Mouse (Mus musculus) neutrophil, adult 5-6 weeks (primary cell): ENCODE data around the gene Rps6kc1. TPM values are rescaled to one million over a fixed set of nuclear protein-coding genes. Genes with fewer than 3 reads are reported as not detected.

Experiments
- ATAC-seq: fragments of 151-379, 151-347 bp; 2 replicates; pipeline ENCODE4 v1.8.0; 2017; ENCODE audit warnings: mild to moderate bottlenecking, moderate TSS enrichment; ENCODE audit not compliant: insufficient number of reproducible peaks, poor library complexity, low FRiP score, severe bottlenecking; ENCODE audit errors: extremely low read depth
- total RNA-seq: library from RNA; stranded (forward); fragments of 200-1000 nt; gene quantifications from 2 replicates; pipeline ENCODE4 v1.2.3, GENCODE M21; 2017

Gene Rps6kc1
- total RNA-seq, 1 experiment from 2014 or later = 11.5 TPM

- ATAC-seq = no peak
Observed at GRCm38 (mm10) chr1:190910836-190911235, 734 bp downstream of the Rps6kc1 start.

- ATAC-seq = no peak
Observed at GRCm38 (mm10) chr1:190904714-190905113, 6.9 kb downstream of the Rps6kc1 start.

DNA sequence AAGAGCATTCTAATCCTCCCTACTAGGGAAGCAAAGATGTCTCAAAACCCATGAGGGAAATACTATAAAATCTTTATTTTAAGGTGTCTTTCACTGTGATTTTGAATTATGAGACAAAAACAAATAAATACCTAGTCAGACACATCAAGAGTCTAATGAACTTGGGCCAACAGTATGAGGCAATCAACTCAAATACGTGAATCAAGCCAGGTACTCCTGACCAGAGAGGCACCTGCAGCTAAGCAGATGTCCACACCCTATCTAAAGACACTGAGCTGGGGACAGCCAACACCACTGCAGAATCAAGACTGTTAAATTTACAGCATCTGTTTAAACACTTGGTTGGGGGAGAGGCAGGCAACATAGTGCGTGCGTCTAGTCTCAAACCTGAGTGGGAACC is 7.4 kb downstream of the Rps6kc1 start:
- ATAC-seq = no peak

DNA sequence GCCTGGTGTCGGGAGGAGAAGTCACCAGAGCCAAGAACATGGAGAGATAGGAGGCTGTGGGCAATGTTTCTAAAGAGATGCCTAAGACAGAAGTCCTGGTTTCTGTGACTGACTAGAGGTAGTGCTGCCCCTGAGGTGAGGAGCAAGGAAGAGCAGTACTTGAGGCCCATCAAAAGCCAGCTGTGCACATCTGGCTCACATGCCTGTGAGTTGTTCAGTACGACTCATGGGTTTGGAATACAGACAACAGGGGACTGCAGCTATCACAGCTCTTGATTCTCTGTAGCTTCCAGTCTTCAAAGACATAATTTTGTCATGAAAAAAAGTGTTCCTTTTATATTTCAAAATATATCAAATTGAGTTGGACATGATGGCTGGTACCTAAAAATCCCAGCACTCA is 10.5 kb downstream of the Rps6kc1 start:
- ATAC-seq = no peak

DNA sequence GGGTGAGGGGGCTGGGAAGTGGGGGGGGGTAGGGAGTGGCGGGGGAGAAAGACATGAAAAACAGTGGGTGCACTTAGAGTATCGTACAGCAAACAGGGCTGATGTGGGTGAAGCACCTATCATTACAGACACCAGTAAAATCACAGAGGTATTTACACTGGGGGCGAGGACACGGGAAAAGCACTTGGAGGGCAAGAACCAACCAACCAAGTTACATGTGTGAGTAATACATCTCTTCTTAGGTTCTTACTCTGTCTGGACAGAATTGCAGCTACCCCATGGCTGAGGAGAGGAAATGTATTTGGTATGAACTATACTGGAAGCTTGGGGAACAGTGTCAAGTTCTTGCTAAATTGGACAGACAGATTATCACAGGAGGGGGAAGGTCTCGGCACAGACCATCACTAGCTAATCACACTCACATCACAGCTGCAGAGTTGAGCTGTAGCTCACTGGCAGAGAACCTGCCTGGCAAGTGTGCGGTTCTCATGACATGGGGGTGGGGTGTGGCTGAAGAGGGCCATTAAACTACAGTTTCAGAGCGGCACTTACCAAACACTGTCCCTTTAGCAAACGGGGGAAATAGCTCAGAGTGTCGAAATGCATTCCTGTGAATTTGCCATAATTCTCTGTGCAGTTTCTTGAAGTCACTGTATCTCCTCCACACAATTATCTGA is 12.5 kb downstream of the Rps6kc1 start:
- no peak for ATAC-seq

DNA sequence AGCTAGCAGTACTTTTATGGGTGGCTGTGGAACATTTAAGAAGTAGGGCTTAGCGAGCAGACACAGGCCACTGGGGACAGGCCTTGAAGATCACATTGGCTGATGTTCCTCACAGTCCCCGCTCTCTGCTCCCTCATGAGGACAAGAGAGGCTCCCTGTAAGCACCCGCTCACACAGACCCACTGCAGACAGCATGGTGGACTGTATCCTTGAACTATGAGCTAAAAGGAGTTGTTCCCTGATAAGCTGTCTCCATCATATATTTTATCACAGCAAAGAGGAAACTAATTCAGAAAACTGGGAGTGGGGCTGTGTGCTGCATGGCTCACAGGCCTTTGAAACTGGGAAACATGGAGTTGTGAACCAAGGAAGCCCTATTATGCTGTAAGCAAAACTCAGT is 13.4 kb downstream of the Rps6kc1 start:
- no peak for ATAC-seq

DNA sequence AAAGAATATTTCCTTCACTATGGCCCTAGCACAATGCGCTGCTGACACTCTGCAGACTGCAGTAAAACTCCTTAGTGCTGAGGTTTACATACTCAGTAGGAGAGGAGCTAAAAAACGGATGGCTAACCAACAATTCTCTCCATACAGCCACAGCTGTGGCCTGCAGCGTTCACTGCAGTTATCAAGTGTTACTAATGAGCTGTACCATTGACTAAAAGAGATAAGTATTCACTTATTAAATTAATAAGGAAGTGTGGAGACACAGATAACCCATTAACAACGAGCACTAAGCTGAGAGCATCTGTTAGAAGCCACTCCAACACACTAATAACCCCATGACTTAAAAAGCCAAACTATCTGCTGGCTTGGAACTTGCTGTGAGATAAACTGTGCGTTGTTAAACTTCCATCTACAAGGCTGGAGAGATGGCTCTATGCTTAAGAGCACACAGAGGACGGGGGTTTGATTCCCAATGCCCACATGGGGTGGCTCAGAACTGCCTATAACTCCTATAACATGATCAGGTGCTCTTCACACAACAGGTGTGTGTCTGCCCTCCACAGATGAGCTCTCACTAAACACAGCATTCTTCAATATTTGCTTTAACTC is 17.9 kb downstream of the Rps6kc1 start:
- ATAC-seq = no peak

DNA sequence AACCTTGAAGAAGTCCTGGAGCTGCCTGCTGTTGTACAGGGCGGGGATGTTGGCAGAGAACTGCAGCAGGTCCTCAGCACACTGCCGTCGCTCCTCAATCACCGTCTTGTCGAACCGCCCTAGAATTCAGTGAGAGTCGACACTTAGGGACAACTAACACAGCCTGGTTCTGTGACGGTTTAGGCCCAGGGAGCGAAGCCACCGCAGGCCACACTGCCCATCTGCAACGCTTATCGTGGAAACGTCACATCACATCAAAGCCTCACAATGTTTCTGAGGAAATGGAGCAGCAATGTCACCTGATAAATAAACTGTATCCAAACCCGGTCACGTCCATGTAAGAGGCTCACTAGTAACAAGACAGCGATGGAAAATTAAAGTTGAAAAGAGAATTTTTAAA is 22.9 kb downstream of the Rps6kc1 start:
- ATAC-seq = no peak

- ATAC-seq = no peak
Observed at GRCm38 (mm10) chr1:190888031-190888430, 23.5 kb downstream of the Rps6kc1 start.

DNA sequence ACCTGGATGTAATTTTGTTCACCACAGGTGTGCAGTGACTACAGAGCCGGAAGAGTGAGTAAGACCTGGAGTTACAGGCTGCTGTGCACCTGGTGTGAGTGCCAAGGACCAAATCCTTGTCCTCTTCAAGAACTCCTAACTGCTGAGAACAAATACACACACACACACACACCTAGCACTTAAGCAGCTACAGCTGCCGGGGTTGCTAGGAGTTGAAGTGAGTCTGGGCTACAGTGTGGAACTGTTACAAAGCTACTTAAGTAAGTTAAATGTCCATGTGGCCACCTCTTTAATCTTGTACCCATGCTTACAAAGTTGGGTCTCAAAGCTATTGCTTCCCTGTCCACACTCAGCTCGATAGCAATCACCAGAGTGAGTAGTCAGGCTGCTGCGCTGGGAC is 25.6 kb downstream of the Rps6kc1 start:
- no peak for ATAC-seq

DNA sequence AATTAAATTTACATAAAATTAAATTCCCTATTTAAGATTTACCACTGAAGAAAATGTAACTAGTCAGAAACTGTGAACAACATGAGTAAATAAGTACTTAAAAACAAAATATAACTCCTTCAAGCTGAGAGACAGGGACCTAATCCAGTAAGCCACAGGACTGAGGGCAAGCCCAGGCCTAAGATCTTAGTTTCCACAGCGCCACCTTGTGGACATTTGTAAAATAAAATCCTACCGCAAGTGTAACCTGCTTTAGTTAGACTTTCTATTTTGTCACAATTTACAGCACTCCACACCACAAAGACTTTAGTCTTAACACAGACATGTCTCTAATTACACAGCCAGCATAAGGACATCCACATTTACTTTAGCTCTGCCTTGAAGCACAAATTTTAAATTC is 30.1 kb downstream of the Rps6kc1 start:
- peak; percentile 73 for ATAC-seq

- ATAC-seq = no peak
Observed at GRCm38 (mm10) chr1:190880638-190881037, 30.9 kb downstream of the Rps6kc1 start.

- no peak for ATAC-seq
Observed at GRCm38 (mm10) chr1:190875751-190876150, 35.8 kb downstream of the Rps6kc1 start.

GRCm38 (mm10) chr1:190875089-190875488 is 36.5 kb downstream of the Rps6kc1 start:
- ATAC-seq = no peak

- ATAC-seq = no peak
Observed at GRCm38 (mm10) chr1:190871068-190871467, 40.5 kb downstream of the Rps6kc1 start.

- ATAC-seq = no peak
Observed at GRCm38 (mm10) chr1:190869996-190870395, 41.6 kb downstream of the Rps6kc1 start.

DNA sequence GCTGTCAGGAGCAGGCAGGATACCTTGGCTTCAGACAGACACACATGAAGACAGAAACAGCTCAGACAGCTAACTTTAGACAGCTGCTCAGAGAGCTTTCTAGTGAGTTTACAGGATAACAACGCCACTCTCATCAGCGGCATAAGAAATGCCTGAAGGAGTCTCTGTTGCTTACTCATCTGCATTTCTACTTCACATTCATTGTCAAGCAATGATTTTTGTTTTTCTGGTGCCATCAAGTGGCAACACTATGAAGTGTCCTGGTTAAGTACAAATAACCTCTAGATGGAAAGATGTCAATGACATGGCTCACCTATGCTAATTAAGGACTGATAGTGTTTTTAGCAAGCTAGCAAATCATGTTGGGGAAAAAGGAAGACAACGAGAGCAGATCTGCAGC is 42.8 kb downstream of the Rps6kc1 start:
- ATAC-seq = no peak

DNA sequence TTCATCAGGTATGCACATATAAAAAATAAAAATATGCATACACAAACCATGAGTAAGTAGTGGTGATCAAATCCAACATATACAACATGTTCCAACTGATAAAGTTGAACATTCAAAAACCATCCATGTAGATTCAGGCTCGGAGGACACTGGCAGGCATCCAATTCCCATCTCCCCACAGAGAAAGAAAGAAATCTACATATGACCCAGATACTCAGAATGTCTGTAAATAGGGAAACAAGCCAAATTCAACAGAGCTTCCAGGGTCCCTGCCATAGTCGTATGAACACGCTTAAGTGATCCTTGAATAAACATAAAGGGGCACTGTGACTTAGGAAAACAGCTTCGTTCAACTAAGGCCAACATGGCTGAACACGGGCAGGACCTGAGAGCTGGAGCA is 49.9 kb downstream of the Rps6kc1 start:
- no peak for ATAC-seq

GRCm38 (mm10) chr1:190854465-190854864 is 57.1 kb downstream of the Rps6kc1 start:
- ATAC-seq = no peak

DNA sequence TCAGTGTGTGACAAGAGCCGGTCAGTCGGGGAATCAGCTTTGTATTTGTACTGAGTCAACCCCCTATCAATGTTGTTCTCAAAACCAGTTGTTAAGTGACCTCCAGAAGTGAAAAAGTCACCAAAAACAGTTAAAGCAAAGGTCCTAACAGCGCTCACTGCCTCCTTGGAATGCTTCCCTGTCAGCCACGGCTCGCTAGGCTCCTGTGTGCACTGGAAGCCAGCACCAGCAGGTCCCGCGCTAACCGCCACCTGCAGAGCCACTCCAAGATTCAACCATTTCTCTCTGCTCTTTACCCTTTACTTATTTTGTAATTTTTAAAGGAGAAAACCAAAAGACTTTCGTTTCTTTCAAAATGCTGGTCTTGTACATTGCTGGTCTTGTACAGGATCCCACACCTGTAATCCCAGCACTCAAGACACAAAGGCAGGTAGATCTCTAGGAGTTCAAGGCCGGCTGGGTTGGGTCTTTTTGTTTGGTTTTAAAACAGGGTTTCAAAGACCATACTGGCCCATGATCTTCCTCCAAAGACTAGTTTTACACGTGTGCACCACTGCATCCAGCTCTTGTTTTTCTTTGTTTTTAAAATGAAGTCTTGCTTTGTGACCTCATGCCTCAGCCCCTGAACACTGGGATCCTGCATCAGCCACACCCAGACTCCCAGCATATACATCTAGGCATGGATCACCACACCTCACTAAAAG is 62.3 kb downstream of the Rps6kc1 start:
- no peak for ATAC-seq
